Mouse (Mus musculus): ENCODE measurements around the gene Rundc3b.

The Rundc3b gene

GRCm38 (mm10) chr5:8488701-8489297 lies 134.0 kb downstream of the Rundc3b start:
- DNase-seq (ENCODE audit: low read depth, low spot score), result no peak

- no peak for DNase-seq (ENCODE audit: low read depth, low spot score)
Measured at GRCm38 (mm10) chr5:8487989-8488700, 134.6 kb downstream of the Rundc3b start.

DNA sequence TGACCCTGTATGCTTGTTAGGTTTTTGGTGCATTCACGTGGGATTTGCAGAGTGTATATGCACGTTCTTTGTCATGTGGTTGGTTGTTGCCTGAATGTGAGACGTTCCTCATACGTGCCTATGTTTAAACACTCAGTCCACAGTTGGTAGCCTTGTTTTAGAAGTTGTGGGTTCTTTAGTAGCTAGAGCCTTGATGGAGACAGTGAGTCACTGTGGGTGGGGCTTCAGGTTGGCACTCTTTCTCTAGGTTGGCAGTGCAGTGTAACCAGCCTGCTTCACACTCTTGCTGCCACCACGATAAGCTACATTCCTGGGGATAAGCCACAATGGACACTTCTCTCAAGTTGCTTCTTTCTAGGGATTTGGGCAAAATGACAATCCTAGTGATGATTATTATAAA lies 166.2 kb downstream of the Rundc3b start:
- peak; percentile 48 for DNase-seq (ENCODE audit: low read depth, low spot score)

- peak; percentile 26 for DNase-seq (ENCODE audit: low read depth, low spot score)
Measured at GRCm38 (mm10) chr5:8455565-8455964, 167.2 kb downstream of the Rundc3b start.
